Mouse (Mus musculus): Measurements from ENCODE around the gene Dcst2.
A peak's percentile ranks its signal among the peaks of the same experiment; 100 is the strongest.

Dcst2 gene

DNA sequence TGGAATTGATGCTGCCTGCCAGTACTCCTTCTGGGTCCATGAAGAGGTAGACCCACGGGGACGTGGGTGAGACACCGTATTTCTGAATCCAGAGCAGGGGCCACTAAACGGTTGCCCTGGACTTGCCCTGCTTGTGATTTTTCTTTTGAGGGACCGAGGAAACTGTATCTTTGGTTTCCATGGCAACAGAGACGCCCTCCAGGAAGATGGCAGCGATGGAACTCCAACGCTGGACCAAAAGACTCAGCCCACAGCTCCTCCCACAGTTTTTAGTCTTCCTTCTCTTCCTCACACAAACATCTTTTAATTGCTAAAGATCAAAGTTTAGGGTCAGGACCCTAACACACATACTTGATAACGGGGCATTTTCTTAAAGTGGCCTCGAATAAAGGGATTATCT is 29.8 kb upstream of the Dcst2 start:
- no peak for DNase-seq (ENCODE audit: low read depth)

DNA sequence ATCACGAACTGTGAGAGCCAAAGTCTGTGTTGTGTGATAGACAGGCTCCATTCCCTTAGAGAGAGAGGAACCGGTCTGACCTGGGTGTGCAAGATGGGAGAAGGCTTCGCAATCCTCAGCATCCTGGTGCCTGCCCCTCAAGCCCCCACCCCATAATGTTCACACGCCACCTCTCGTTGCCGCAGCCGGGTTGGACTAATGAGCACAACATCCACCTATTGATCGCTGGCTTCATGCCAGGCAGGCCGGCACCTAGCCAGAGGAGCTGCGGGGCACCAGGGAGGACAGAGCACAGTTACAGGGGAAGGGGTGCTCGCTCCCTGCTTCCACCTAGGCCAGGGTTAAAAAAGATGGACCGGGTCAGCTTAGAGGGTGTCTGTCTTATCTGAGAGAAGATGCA is 29.3 kb upstream of the Dcst2 start:
- no peak for DNase-seq (ENCODE audit: low read depth)

DNA sequence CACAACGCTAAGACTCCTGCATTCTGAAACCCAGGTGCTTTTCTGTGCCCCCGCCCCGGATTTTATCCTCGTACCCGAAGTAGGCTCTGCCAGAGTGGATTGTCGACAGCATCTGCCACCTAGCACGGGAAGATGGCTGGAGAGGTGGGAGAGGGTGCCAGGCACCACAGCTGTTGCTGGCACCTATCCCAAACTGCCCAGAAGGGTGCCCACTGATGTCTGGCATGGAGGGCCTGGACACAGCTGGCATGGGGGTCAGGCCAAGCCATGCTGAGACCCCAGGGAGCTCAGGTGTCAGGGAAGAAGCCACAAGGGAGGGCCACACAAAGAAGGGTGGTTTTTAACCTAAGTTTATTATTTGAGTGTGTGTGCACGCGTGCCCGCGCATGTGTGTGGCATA is 28.7 kb upstream of the Dcst2 start:
- no peak for DNase-seq (ENCODE audit: low read depth)

DNA sequence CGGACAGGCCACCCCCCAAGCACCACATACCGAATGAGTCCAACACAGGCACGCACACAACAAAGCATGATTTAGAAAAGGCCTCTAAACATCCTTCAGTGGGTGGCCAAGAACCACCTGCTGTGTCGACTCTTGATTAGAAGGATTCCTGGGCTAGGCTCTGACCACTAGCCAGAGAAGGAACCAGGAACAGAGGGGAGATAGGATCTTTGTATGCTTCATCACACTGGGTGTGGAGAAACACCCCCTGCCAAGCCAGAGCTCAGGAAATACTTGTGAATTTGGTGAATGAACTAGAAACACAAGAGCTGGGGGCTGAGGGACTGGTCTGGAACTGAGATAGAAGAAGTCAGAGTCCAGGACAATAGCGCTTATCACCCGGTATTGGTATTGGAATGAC is 25.2 kb upstream of the Dcst2 start:
- no peak for DNase-seq (ENCODE audit: low read depth)

DNA sequence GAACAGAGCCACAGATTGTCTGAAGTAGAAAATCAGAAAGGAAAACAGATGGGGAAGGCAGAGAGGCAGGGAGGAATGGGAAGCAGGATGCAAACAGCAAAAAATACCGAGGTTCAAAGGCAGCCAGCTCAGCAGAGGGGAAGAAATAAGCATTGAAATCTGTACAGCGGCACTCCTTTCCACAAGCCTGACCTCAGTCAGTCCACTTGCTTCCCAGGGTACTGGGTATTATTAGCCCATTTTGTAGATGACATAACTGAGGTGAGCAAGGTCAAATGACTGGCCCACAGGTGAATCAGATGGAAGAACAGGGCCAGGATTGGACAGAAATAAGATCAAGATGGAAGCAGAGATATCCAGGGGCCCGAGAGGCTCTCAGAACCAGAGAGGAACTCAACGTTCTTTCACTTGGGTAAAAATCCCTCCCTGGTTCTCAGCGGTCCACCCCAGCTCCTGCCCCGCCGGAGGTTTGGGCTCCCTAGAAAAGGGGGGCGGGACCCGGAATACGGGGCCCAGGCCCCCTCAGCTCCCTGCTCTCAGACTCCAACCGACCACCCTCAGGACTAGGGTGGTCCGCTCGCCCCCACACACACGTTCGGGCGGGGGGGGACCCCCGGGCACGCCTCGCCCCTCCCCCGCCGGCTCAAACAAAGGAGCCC is 24.6 kb upstream of the Dcst2 start:
- DNase-seq (ENCODE audit: low read depth) = no peak

DNA sequence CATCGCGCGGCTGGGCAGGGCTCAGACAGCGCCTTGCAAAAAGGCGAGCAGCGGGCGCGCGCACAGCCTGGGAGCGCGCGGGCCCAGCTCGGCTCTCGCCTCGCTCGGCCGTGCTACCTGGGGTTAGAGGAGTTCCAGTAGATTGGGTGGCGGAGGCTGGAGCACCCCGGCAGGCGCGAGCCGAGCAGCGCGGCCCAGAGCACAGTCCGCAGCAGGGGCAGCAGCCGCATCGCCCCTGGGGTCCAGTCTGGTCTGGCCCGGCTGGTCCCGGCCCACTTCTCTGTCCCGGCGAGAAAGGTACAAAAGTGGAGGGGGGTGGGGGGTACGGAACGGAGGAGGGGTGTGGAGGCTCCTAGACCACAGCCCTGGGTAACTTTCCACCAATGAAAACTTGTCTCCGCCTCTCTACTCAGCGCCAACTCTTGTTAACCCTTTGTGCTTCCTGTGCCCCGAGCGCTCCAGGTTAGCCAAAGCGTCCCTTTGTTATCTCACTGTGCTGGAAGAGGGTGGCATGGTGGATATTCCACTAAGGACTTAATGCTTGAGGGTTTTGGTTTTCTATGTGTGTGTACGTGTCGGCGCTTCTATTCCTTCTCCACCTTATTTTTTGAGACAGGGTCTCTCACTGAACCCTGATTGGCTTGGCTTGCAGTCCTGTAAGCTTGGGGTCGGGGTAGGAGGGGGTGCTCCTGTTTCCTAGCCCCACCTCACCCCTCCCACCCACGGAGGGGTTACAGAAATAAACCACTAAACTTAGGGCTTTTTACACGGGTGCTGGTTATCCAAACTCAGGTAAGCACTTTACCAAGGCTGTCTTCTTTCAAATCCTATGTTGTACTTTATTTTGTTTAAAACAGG is 23.8 kb upstream of the Dcst2 start, which contains the start of gene Efna4:
Efna4 (minus strand) TSS at position 308 of the 858 bp plus-strand sequence.
- DNase-seq (ENCODE audit: low read depth) = no peak

DNA sequence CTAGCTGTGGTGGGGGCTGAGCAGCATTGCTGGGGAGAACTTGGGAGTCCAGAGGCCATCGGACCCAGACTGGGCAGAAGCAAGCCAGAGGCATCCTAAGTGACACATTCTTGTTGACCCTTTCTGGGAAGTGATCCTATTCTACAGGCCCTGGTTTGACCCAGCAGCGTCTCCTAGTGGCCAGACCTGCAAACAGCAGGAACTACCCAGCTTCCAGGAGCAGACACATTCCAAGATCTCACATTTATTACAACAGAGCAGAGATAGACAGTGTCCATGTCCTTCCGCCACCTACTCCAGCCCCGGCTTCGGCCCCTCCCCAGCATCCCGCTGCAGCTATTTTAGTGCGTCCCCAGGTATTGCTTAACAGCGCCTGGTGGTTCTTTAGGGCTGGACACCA is 22.4 kb upstream of the Dcst2 start:
- DNase-seq (ENCODE audit: low read depth) = no peak

DNA sequence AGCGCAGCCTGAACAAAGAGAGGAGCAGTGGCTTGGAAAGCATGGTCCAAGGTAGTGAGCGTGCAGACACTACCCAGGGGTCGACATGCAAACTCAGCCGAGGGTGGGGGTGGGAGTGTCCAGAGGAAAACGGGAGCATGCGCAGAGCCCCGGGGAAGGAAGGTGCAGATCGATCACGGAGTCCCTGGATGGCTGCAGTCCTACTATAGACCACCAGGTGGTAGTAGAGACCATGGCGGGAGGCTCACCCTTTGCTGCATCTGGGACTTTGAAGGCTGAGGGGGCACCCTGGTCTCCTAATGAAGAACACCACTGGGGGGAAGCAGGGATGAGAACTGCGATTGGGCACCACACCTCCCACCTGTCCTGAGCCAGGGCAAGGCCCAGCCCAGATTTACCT is 21.3 kb upstream of the Dcst2 start:
- DNase-seq (ENCODE audit: low read depth) = peak; percentile 67

DNA sequence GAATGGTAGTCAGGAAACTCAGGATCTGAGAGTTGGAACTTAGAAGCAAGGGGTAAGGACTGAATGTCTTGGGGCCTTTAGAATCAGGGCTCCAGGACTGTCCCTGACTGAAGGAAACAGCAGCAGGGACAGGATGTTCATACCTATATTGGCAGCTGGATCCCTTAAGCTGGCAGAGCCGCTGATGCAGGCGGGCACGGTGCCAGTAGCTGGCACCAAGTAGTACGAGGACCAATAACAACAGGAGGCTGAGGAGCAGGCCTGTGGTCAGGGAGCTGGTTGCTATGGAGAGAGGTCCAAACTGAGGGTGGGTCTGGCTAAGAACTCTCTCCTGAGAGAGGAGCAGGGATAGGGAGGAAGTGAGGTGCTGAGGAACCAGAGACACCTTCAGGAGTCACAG is 20.0 kb upstream of the Dcst2 start:
- DNase-seq (ENCODE audit: low read depth) = no peak

DNA sequence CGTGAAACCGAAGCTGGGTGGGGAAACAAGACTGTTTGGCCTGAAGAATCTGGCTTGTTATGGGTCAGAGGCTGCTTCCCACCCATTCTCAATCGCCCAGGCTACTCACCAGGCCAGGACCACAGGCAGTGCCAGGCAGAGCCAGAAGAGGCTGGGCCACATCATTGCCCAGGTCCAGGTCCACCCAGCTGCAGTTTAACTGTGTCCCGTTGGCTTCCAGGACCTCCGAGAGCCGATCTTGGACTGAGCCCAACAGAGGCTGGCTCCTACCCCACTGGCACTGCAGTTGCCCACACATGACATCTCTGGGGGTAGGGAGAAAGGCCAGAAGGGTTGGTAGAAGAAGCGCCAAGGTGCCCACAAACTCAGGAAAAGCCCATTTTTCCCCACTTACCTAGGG is 18.5 kb upstream of the Dcst2 start:
- no peak for DNase-seq (ENCODE audit: low read depth)

DNA sequence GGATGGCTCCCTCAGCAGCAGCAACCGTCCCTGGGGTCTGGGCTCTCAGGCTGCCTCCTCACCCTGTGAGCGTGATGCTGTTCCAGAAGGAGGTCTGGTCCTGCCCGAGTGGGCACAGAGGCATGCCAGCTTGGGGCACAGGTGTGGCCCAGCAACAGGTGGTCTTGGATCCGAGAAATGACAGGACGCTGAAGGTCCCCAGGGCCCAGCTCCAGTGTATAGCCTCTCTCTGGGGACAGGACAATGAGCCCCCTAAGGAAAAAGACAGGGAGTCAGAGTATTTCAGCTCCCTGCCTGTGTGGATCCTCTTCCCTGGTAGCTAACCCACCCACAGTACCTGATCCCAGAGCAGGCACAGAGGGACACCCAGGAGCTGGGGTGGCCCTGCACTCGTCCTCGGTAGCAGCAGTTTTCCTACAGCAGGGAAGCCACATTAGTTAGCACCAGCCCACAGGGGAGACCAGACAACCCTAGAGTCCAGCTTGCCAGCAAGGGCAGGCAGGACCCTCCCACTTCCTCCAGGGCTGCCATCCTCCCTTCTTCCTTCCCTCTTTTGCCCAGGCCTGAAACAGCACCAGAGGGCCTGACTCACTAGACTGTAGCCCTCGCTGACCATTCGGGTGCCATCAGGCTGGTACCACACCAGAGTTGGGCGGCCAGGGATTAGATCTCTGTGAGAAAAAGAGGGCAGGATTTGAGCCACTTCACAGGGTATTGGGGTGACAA is 14.8 kb upstream of the Dcst2 start:
- no peak for DNase-seq (ENCODE audit: low read depth)

DNA sequence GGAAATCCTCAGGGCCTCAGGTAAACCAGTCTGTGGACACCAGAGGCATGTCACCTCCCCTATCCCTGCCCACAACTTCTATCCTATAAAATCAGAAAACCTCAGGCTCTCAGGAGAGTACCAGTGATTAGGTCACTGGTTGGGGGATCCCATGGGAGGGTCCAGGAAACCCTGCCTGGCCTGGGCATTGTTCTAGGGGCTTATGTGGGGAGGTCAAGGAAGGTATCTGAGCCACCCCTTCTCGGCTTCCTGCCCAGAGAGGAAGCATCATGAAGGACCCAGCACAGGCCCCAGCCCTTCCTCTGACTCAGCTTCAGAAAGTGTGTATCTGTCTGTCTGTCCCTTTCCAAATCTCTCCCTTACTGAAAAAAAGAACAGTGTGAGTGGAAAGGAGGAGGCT is 13.9 kb upstream of the Dcst2 start:
- no peak for DNase-seq (ENCODE audit: low read depth)

DNA sequence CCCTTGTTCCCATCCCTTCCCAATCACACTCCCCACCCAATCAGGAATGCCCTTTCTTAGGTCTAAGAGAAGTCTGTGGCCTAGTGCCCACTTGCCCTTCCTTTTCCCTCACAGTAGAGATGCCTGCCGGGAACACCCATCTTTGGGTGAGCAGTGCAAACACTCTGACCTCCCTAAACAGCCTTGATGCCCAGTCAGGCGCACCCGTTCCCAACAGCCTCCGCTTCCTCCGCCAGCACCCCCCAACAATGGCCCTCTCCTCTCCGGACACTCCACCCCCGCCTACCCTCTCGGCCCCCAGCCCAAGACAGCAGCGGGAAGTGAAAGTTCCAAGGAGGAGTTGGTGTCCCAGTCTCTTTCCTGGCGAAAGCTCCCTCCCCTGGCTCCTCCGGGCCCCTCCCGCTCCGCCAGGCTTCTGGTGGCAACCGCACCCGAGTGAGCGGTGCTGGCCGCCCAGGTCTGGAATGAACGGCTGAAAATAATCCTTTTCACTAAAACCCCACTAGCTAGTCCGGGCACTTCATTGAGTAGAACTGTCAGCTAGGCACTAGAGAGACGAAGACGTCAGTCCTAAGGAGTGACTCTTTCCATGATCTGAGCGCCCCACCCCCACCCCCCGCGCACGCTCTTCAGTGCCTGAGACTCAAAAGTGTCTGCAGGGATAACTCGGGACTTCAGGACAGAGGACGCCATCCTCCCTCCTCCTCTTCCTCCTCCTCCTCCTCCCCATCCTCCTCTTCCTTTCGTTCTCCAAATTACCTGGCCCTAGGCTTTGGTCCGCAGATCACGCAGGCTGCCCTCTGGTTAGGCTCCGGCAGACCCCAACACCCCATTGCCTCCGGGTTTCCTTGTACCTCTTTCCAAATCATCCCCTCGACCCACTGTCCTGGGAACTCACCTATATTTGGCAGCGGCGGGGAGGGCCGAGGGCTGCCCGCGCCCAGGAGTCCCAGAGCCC is 12.6 kb upstream of the Dcst2 start:
- DNase-seq (ENCODE audit: low read depth) = no peak

DNA sequence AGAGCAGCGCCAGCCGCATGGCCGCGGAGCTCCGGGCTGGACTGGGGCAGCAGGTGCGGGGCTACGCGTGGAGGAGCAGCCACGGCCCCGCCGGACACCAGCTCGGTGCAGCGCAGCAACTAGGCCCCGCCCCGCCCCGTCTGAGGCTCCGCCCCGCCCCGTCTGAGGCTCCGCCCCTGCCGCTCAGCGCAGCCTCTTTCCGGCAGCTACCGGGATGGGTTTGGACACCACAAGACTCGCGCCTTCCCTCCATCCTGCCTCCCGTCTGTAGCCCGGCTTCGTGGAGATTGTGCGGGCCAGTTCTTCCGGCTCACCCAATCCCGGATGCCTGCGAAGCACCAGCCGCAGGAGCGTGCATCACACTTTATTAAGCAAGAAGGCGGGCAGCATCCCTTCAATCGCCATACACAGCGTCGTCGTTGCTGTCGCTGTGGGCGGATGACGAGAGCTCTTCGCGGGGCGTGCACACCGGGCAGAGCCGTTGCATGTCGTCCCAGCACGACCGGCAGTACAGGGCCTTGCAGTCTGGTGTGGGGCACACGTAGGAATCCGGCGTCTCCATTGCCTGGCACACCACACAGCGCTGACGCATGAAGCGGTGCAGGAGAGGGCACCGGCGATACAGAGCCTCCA is 11.8 kb upstream of the Dcst2 start, which contains the start of gene Adam15:
Adam15 (minus strand) TSS at position 128 of the 633 bp plus-strand sequence.
- peak; percentile 73 for DNase-seq (ENCODE audit: low read depth)

DNA sequence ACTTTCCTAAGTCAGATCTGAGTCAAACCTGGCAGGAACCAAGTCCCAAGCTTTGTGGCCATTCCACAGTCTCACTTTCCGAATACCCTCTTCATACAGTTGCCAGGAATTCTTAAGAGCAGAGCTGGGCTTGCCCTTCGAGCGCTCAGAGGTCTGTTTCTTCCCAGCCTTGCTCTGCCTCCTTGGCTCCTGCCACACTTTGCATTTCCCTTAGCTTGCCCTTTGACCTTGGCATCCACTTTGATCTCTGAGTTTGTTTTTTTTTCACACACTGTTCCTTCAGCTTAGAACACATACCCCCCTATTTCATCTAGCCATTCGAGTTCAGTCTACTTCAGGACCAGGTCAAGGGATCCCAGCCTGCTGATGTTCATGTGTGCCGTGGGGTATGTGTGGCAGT is 10.5 kb upstream of the Dcst2 start:
- DNase-seq (ENCODE audit: low read depth) = no peak

DNA sequence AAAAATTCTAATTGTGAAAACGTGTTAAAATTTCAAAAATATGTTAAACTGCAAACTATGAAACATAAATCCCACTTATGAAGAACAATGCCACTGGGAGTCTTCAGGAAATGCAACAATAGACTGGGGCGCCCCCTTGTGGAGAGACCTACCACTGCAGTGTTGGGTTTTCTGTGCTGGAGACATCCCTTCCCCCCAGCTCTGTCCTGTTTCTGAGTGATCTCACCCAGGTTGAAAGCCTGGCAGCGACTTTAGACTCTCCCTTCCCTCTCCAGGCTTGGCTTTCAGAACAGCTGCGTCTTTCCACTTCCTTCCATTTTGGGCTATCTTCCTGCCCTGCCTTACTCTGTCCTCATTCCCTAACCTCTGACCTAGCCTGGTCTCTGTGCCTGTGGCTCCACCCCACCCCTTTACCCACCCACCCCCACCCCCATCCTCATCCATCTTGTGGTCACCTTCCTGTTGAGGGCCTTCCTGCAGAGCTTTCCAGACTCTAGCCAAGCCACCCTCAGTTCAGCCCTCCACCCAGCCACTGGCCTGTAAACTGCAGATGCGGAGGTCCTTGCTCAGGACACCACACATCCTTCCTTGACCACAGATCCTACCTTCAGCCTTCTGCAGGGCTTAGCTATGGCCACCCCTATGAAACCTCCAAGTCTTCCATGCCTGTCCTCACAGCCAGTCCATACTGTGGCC is 6.8 kb upstream of the Dcst2 start:
- DNase-seq (ENCODE audit: low read depth) = peak; percentile 78

DNA sequence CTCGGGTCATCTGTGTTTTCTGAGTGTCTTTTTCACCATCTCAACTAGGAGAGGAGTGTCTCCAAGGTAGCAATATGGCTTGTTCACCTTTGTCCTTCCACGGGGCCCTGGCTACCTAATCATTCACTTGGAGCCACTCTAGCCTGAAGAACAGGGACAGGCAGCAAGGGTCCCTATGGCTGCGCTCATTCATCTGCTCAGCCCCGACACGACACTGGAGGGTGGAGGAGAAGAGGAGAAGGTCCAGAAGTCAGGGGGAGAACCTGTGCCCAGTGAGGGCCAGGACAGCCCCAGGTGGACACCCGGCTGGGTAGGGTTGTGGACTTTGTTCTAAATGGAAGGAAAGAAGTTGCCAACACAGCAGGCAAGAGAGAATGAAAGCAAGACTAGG is 6.3 kb upstream of the Dcst2 start:
- DNase-seq (ENCODE audit: low read depth) = no peak

DNA sequence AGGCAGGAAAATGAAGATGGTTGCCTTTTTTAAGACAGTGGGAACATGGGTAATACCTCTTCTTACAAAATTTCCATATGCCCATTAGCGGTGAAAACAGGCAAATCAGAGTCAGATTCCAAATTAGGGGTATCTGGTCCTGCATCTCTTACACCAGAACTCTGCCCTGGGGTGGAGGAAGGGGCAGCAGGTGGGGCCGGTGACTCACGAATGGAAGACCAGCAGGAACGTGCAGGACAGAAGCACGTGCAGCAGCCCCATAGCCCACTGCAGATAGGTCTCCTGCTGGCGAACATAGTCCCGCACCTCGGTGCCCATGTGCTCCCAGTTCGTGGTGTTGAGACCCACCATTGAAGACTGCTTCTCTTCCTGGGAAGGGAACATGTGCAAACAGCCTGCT is 5.7 kb upstream of the Dcst2 start:
- no peak for DNase-seq (ENCODE audit: low read depth)

DNA sequence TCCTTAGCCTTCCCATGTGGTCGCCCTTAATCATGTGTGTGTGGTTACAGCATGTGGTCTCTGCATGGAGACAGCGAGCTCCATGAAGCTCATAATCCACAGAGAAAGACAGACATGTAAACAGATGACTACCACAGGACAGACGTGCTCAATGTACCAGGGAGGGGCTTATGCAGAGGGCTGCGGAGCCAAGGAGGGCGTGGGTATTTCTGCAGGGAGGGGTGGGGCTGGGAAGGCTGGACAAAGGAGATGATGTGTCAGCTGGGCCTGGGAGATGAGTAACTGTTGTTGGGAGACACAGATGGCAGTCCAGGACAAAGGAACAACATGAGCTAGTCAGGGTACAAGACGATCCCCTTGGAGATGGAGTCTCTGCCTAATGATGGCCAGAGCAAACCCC is 2.1 kb upstream of the Dcst2 start:
- DNase-seq (ENCODE audit: low read depth) = no peak

DNA sequence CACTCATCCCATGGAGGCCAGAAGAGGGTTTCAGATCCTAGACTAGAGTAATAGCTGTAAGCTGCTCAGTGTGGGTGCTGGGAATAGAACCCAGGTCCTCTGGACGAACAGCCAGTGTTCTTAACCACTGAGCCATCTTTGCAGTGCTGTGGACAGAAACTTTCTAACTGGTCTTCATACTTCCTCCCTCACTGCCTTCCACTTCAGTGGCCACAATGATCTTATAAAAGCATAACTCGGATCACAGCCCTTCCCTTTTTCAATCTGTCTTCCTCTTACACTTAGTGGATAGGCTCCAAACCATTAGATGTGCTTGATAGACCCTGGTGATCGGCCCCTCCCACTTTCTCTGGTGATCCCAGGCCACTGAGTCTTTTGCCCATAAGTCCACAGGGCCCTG is 1.5 kb upstream of the Dcst2 start:
- no peak for DNase-seq (ENCODE audit: low read depth)

DNA sequence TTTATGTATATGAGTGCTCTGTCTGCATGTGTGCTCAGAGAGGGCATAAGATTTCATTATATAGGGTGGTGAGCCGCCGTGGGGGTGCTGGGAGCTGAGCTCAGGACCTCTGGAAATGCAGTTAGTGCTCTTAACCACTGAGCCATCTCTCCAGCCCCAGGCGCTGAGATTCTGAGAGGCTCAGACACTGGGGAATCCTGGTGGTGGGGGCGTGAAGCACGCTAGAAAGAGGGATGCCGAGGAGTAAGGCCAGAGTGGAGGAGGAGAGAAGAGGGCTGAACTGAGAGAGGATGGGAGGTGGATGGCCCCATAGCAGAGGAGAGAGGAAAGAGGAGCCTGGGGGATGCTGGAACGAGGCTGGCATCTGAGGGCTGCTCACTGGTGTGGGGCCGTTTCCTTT is 2.9 kb downstream of the Dcst2 start:
- no peak for DNase-seq (ENCODE audit: low read depth)

Data from c-Kit-positive CD71-negative TER-119-negative erythroid progenitor cells, embryonic 14.5 days (primary cell).